Mouse (Mus musculus) erythroid progenitor cell, adult 5-6 weeks (primary cell): ENCODE data around the gene Tgfbr3. TPM values are rescaled to one million over a fixed set of nuclear protein-coding genes. Genes with fewer than 3 reads are reported as not detected.

Experiments
- ATAC-seq: replicated peaks from 2 replicates; pipeline ENCODE4 v1.8.0; 2016; ENCODE audit warnings: moderate number of reproducible peaks, mild to moderate bottlenecking, moderate TSS enrichment, inconsistent platforms; ENCODE audit not compliant: poor library complexity, low FRiP score, severe bottlenecking
- total RNA-seq, 2 experiments: library from RNA; stranded (forward) in 1 of 2; stranded (reverse) in 1 of 2; fragments of 150-400 nt in 1 of 2; fragments of 186-747, 209-891 nt in 1 of 2; gene quantifications; 2 replicates each; pipeline versions ENCODE4 v1.2.3 to v1.2.4; 2015 to 2017; ENCODE audit warnings: low replicate concordance in 2 of 2

Gene Tgfbr3
- total RNA-seq, 2 experiments from 2014 or later: 4.7 to 5.4 TPM

DNA sequence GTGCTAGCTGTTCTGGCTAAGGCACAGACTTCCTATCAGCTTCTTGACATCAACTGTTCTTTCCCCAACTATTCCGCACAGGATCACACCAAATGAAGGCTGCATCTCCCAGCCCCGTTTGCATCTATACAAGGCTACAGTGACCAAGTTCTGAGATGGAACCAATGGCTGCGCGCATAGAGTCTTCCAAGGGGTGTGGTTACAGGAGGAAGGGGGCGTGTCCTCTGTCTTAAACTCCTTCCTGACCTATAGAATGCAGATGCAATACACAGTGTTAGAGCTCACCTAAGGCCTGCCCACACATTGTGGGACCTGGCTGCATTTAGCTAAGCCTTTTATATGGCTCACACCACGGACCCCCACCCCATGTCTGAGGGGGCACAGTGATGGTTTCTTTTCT lies 69.5 kb downstream of the Tgfbr3 start:
- 0 out of 2 replicates have a peak, but pooled peaks have one; percentile 32 for ATAC-seq

GRCm38 (mm10) chr5:107219318-107219717 lies 70.1 kb downstream of the Tgfbr3 start:
- no peak for ATAC-seq

DNA sequence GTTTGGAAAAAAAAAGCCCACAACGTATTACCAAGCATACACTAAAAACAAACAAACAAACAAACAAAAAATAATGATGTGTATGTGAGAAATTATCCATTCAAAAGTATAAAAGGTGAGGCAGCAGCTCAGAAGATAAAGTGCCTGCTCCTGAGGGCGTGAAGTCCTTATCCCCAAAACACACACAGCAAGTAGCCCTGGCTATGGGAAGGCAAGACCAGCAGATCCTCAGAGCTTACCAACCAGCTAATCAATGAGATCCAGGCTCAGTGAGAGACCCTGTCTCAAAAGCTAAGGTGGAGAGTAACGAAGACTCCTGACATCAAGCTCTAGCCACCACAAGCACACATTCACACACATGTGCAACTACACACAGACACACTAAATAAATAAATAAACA lies 70.8 kb downstream of the Tgfbr3 start:
- no peak for ATAC-seq

DNA sequence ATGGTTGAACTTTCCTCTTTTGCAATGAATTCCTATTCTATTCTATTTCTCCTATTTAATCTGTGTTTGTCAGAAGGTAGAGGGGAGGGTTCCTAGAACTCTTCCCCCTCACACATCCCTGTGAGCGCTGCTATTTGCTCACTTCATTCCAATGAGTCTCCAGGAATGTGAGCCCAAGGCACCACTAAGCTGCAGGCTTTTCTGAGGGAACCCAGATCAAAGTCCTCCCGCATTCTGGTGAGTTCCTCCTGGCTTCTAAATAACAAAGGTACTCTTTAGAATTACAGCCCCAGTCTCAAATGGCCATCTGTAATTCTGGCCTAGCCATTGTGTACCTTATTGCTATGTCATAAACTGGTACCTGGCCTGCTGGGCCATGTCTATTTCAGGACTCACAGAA lies 72.3 kb downstream of the Tgfbr3 start:
- no peak for ATAC-seq

DNA sequence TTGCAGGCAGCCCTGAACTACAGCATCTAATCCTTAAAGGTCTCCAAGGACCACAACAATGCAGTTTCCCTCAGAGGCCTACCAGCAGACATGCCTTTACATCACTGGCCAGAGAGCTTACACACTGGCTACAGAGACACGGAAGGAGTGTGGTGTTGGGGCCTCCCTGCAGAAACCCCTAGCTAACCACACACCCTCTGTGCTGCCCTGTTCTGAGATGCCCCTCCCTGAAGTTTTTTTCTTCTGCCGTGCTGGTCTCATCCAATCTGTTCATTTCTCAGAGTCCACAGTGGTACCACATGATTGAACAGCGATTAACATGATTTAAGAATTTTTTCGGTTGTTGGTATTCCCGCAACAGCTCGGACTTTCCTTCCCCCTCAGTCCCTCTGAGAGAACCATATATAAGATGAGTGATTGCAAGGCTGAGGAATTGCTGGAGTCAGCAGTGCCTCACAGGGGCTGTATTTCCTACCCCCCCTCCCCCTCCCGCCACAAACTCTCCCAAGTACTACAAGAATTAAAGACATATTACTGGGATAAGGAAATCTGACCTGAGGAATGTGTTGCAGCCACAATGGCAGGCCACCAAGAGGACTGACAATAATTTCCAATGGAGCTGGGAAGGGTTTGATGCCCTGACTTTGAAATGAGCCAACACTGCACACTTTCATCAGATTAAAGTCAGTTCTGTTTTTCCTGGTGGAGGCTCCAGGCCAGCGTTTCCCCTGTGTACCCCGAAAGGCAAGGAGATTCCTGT lies 75.9 kb downstream of the Tgfbr3 start:
- ATAC-seq: no peak

DNA sequence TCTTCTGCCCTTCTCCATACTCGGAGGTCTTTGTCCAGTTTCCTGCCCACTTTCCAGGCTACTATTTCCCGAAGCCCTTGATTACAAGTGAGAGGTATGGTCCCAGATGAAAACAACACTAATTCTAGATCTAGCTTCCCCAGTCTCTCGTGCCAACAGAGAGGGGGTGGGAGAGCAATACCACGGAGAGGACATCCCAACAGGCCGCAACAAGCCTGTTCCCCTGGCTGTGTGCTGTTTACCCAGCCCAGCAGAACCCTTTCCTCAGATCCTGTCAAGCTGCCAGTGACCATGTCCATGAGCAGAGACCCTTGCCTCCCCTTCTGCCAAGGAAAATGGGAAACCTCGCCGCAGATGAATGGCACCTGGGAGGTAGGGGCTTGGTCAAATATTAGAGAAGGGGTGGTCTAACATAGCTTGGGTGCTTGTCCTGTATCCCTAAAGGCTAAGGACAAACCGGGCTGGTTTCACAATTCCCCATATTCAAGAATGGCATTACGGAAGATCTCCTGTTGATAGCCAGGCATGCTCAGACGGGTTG lies 77.5 kb downstream of the Tgfbr3 start:
- ATAC-seq: no peak

DNA sequence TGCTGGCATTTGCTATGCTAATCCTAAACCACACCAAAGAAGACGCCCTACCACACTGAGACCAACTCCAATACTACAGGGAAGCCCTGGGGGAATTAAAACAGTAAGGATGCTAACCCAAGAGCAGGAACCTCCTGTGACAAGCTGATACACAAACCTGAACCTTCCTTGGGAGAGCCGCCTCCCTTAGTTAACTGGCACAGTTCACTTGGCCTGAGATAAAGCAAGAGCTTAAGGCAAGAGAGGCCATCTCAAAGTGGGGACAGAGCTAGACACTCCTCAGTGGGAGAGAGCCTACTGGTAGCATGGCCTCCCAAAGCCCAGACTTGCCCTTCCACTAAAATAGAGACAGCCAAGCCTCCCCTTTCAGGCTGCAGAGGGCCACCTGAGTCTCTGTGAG lies 79.4 kb downstream of the Tgfbr3 start:
- no peak for ATAC-seq

DNA sequence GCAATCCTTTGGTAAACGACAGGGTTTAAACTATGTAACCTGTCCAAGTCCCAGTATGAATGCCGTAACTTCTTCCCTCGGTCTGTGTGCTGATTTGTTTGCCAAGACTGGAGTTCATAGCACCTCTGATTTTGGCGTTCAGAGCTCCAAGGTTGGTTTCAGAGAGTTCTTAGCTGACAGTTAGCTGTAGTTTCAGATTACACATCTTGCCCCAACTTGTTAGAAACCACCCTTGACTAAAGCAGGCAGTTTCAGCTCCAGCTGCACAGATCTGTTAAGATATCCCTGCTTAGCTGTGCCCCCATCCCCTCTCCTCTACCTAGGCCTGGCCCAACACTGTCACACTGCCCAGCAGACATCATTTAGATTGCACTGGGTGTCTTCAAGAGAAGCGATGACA lies 81.5 kb downstream of the Tgfbr3 start:
- no peak for ATAC-seq

DNA sequence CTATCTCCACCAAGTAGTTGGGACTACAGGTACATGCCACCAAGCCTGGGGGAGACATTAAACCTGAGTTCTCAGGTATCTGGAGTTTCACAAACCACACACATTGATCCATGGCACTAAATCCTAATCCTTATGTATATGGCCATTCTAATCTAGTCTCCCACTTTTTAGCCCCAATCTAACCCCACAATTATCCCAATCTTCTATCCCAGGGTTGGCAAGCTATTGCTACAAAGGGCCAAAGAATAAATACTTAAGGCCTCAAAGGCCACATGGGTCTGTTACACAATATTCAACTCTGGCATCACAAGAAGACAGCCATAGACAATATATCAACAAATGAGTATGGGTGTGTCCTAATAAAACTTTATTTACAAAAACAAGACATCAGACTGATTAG lies 85.1 kb downstream of the Tgfbr3 start:
- no peak for ATAC-seq

DNA sequence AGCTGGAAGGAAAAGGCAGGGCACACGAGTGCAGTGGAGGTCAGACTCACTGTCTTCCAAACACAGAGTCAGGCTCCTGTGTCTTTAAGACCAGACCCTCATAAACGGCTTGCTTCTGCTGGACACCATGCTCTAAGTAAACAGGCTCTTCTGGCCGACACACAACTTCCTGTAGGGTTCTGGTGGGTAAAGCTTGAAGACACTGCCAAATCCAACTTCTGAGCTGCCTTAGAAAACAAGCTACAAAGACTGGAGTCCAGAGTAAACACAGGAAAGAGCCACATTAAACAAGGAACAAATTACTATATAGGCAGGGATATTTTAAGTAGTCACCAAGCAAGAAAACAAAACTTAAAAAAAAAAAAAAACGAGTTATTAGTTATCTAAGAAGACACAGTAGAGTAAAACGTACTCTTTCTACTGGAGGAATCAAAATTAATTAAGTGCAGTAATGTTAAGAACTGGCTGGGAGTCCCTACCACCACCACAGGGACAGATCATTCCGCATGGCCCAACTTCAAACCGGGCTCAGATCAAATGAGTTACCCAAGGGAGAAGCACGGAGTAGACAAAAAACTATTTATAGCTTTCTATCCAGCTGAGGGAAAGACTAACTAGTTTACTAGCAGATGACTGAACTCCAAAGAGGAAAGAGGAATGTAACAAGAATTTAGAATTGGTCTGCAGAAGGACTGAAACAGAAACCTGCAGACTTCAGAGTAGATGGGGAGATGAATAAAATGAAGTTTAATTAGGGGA lies 86.4 kb downstream of the Tgfbr3 start:
- ATAC-seq: no peak

GRCm38 (mm10) chr5:107201509-107202182 lies 87.8 kb downstream of the Tgfbr3 start:
- ATAC-seq: 0 out of 2 replicates have a peak, but pooled peaks have one; percentile 60

GRCm38 (mm10) chr5:107200853-107201341 lies 88.5 kb downstream of the Tgfbr3 start:
- no peak for ATAC-seq

- no peak for ATAC-seq
These were observed 89.2 kb downstream of the Tgfbr3 start for GRCm38 (mm10) chr5:107200221-107200635.

GRCm38 (mm10) chr5:107195751-107196395 lies 93.6 kb downstream of the Tgfbr3 start:
- ATAC-seq: no peak

DNA sequence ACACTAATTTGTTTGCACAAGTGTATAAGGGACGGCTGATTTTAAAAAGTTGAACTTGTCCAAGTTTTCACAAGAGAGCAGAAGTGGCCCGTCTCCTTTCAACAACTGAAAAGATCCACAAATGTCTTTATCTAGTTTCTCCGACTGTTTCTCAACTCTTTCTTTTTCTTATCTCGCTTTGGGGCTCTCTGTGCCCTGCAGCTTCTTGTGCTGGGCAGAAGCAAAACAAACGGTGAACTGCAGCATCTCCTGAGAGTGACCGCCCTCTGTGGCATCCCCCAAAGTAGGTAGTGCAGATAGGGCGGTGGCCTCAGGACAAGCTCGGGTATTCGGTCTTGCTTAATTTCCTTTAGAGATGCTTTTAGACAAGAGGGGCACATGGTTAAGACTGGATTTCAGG lies 96.3 kb downstream of the Tgfbr3 start:
- ATAC-seq: 0 out of 2 replicates have a peak, but pooled peaks have one; percentile 46

- no peak for ATAC-seq
These were observed 97.1 kb downstream of the Tgfbr3 start for GRCm38 (mm10) chr5:107192372-107192771.

- no peak for ATAC-seq
These were observed 100.9 kb downstream of the Tgfbr3 start for GRCm38 (mm10) chr5:107188551-107188950.

DNA sequence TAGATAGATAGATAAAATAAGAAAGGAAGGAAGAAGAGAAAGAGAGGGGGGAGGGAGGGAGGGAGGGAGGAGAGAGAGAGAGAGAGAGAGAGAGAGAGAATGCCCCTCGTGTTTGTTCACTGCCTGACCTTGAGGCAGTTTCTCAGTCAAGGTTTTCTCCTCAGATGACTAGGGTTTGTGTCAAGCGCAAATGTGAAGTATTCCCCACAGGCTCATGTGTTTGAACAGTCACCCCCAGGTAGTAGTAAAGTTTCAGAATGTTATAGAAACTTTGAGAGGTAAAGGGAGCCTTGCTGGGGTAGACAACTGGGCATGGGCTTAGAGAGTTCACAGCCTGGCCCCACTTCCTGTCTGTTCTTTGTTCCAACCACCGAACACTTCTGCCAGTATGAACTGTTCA lies 103.2 kb downstream of the Tgfbr3 start:
- ATAC-seq: no peak

DNA sequence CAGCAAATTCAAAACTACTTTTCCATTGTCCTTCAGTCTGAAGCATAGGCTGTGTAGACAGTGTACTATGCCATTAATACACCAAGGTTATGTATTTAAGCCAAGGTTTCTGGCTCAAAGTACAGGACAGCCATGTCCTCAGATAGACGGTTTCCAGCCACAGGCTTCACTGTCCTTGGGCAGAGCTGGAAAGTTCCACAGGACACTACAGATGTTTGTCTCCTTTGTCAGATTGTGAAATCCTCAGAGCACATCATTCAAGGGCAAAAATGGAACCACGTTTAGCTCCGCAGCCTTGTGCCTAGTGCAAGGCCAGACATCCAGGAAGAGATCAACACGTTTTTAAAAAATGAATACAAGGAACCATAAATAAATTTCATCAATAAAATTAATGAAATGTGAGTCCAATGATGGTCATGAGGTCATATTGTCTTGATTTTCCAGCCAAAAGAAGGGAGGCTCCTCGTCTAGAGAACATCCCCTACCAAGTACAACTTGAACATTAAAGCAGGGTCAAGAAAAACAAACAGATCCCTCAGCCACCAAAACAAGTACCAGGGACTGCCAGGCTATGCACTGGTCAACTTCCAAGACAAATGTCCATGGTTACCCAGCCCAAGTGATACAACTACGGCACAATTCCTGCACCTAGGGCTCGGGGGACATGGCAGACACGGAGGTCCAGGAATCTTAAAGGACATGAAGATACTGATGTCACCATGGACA lies 105.1 kb downstream of the Tgfbr3 start:
- no peak for ATAC-seq
